Mouse (Mus musculus) urinary bladder, adult 2 months (tissue): ENCODE data around the gene Adal. TPM values are rescaled to one million over a fixed set of nuclear protein-coding genes. Genes with fewer than 3 reads are reported as not detected.

Experiments
- DNase-seq: peaks from one replicate; pipeline ENCODE4 v3.0.0; 2022; ENCODE audit warnings: low spot score
- polyA plus RNA-seq: library from polyadenylated mRNA; depleted of rRNA; stranded (reverse); fragments of >200 nt; gene quantifications from 2 replicates; pipeline ENCODE4 v1.2.3, GENCODE M21; 2012; rRNA removed

Gene Adal
- polyA plus RNA-seq, 1 experiment: 12.4 TPM

- no peak for DNase-seq
Observed at GRCm38 (mm10) chr2:121178828-121179479, 38.7 kb downstream of the Adal start.

GRCm38 (mm10) chr2:121183431-121183830, 43.2 kb downstream of the Adal start:
- DNase-seq: no peak

GRCm38 (mm10) chr2:121184142-121184541, 43.9 kb downstream of the Adal start:
- DNase-seq: no peak

GRCm38 (mm10) chr2:121188530-121188929, 48.3 kb downstream of the Adal start:
- DNase-seq: no peak

GRCm38 (mm10) chr2:121195466-121195865, 55.2 kb downstream of the Adal start:
- DNase-seq: no peak

- DNase-seq: no peak
Observed at GRCm38 (mm10) chr2:121204276-121204675, 64.0 kb downstream of the Adal start.

Other genes with a start within 250 kb of the Adal start
- gene Ubr1, start 169.7 kb upstream of the Adal start, polyA plus RNA-seq: 12.7 and 15.8 TPM in 2 replicates
- 9.1 and 12.1 TPM in 2 replicates for gene Tmem62, start 163.4 kb upstream of the Adal start, polyA plus RNA-seq
- 61.7 and 71.0 TPM in 2 replicates for gene Ccndbp1, start 132.0 kb upstream of the Adal start, polyA plus RNA-seq
- 0.22 and 0.38 TPM in 2 replicates for gene Epb42, start 103.4 kb upstream of the Adal start, polyA plus RNA-seq
- gene Tgm5, start 54.6 kb upstream of the Adal start, polyA plus RNA-seq: 2.1 and 3.3 TPM in 2 replicates
- 0.47 and 0.88 TPM in 2 replicates for gene Tgm7, start 30.6 kb upstream of the Adal start, polyA plus RNA-seq
- gene Lcmt2, start 225 bp downstream of the Adal start, polyA plus RNA-seq: 7.9 and 8.9 TPM in 2 replicates
- gene Tubgcp4, start 30.2 kb downstream of the Adal start, polyA plus RNA-seq: 25.1 and 34.3 TPM in 2 replicates
- gene Zscan29, start 30.7 kb downstream of the Adal start, polyA plus RNA-seq: 6.6 and 9.4 TPM in 2 replicates
- gene Trp53bp1, start 131.0 kb downstream of the Adal start, polyA plus RNA-seq: 41.6 and 41.7 TPM in 2 replicates
- gene Map1a, start 149.2 kb downstream of the Adal start, polyA plus RNA-seq: 7.5 and 15.9 TPM in 2 replicates
- 25.3 and 27.1 TPM in 2 replicates for gene Ppip5k1, start 215.0 kb downstream of the Adal start, polyA plus RNA-seq
- gene Ckmt1, start 217.3 kb downstream of the Adal start, polyA plus RNA-seq: 64.1 and 65.3 TPM in 2 replicates
- 0.10 and 0.14 TPM in 2 replicates for gene Strc, start 246.7 kb downstream of the Adal start, polyA plus RNA-seq